Mouse (Mus musculus) heart, postnatal 0 days (tissue): ENCODE measurements around the gene Cnn2.

Experiments
- CTCF ChIP-seq: IDR thresholded peaks from 2 replicates; pipeline ENCODE4 v1.5.1; 2016; ENCODE audit warnings: antibody characterized with exemption, control low read depth, low read depth
- EP300 ChIP-seq: IDR thresholded peaks from 2 replicates; pipeline ENCODE4 v1.6.1; 2016; ENCODE audit warnings: antibody characterized with exemption, low read depth

GRCm38 (mm10) chr10:79946752-79947322, 41.5 kb upstream of the Cnn2 start:
- TF ChIP-seq CTCF: no peak
- no peak for TF ChIP-seq EP300
